Mouse (Mus musculus): ENCODE data around the gene Npat. TPM values are rescaled to one million over a fixed set of nuclear protein-coding genes. Genes with fewer than 3 reads are reported as not detected.

The Npat gene
- 15.2 to 20.3 TPM (median 16.8 TPM) in 4 replicates for total RNA-seq (2023; ENCODE audit: inconsistent age)

DNA sequence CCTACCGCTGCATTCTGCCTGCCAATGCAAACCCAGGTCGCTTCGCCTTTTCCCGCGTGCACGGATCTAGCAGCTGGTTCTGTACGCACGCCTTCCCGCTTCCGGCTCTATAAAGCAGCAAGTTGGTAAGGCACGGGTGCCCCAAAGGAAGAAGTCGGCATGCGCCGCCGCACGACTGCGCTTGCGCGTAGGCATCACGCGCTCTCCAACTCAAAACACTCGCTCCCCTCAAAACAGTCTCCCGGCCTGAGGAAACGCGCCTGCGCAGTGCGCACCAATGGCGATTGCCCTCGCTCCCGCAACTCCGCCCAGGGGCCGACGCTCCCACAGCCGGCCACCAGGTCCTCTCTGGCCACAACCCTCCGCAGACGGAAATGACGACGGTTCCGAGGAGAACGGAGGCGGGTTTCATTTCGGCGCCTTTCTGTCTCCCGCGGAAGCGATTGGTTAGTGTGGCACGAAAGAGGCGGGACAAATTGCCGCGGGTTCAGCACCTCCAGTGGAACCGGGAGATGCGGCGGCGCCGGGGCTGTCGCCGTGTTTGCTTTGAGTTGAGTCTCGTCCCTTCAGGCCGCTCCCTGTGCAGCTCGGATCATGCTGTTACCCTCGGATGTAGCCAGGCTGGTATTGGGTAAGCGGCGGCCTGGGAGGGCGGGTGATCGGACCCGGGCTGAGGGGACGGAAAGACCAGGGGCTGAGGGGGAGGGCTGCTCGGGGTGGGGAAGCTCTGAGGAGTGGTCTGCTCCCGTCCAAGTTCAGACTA lies at the start of gene Npat, which contains the start of gene Atm:
Gene Npat, plus strand, starts transcription at position 490 of the 763 bp plus-strand sequence.
Gene Atm, minus strand, starts transcription at position 183 of the 763 bp plus-strand sequence.

DNA sequence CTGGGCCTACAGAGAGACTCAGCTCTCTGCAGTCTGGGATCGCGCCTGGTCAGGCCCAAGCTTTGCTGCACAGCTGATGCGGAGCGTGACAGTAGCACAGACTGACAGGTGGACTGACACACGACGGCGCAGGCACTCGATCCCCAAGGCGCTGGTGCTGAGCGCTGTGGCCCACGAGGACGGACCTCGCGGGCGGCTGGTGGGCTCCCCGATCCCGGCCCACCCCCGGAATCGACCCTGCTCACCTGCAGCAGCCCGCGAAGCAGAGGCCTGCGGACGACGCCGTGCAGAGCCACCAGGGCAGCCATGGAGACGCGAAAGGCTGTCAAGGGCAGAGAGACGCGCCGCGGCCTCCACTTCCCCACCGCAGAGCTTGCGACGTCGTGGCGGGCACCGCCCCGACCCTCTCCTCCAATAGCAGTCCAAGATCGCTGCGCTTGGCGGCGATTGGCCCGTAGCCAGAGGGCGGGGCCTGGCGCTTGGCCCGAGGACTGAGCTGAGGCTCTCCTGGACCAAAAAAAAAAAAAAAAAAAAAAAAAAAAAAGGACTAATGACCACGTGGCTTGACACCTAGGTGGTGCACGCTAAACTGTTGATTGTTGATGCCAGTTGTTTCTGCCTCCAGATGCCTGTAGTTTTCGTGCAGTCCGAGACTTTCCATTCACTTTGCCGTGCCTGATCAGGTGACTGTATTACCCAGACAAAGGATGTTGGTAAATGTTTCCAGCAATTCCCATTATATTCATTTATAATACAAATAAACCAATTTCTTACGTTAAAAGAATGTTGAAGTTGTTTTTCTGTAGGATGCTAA lies 73.3 kb downstream of the Npat start, which contains the start of gene Acat1:
Gene Acat1, minus strand, starts transcription at position 415 of the 814 bp plus-strand sequence.

Other genes with a start within 250 kb of the Npat start
- not detected in 4 replicates for gene Exph5, start 235.4 kb upstream of the Npat start, total RNA-seq (2023; ENCODE audit: inconsistent age)
- 0.42 to 4.1 TPM (median 1.6 TPM) in 4 replicates for gene Kdelc2, start 153.0 kb upstream of the Npat start, total RNA-seq (2023; ENCODE audit: inconsistent age)
- not detected in 4 replicates for gene 4930550C14Rik, start 134.7 kb upstream of the Npat start, total RNA-seq (2023; ENCODE audit: inconsistent age)
- 57.4 to 61.1 TPM (median 60.5 TPM) in 4 replicates for gene Atm, start 307 bp upstream of the Npat start, total RNA-seq (2023; ENCODE audit: inconsistent age)
- gene Acat1, start 73.3 kb downstream of the Npat start, total RNA-seq (2023; ENCODE audit: inconsistent age): 23.4 to 30.0 TPM (median 26.6 TPM) in 4 replicates
- gene Cul5, start 133.0 kb downstream of the Npat start, total RNA-seq (2023; ENCODE audit: inconsistent age): 36.1 to 40.8 TPM (median 36.9 TPM) in 4 replicates
- 4.5 to 5.6 TPM (median 5.0 TPM) in 4 replicates for gene Rab39, start 169.2 kb downstream of the Npat start, total RNA-seq (2023; ENCODE audit: inconsistent age)
- gene Slc35f2, start 234.5 kb downstream of the Npat start, total RNA-seq (2023; ENCODE audit: inconsistent age): 2.7 to 3.2 TPM (median 3.0 TPM) in 4 replicates